Mouse (Mus musculus): ENCODE data around the gene Arl15.

DNA sequence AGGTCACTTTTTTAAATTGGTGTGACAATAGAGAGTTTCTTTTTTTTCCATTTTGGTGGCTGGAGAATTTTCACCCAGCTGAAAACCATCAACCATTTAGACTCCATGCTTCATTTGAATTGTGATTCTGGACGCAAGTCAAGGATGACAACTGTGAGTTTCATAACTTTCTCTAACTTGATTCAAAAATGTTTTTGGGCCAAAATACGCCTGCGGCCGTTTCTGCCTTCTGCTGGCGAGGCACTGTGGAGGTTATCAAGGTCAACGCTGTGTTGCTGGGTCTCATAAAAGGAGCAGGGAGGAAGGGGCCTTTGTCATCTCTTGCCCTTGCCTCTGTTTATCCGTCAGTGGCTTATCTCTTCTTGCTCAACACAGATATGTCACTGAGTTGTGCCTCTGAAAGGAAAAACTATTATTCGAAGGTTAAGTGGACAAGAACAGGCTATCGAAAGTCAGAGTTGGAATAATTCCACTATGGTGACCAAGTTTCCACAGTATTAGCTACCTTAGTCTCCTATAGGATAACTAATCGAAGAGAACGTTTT, 106.8 kb downstream of the Arl15 start:
- no peak for TF ChIP-seq CTCF (IDR thresholded peaks at IDR 0.05; ENCODE audit: control insufficient read depth, insufficient read depth, low read length)
- no peak for TF ChIP-seq POLR2A (IDR thresholded peaks at IDR 0.05; ENCODE audit: borderline replicate concordance, control insufficient read depth, low read depth, low read length)

All from bone marrow, adult 2 months (tissue).